Mouse (Mus musculus) heart, adult 2 months (tissue): ENCODE data around the gene Crtc1. TPM values are rescaled to one million over a fixed set of nuclear protein-coding genes. Genes with fewer than 3 reads are reported as not detected.

Source experiments
- DNase-seq, 2 experiments: peaks; one replicate each; pipeline ENCODE4 v3.0.0; 2021
- H3K27ac ChIP-seq: fragments of 200-600 bp; 2 replicates; pipeline ENCODE4 v1.8.1; 2022
- H3K27me3 ChIP-seq: fragments of 200-500 bp; 2 replicates; pipeline ENCODE4 v1.6.1; 2012; ENCODE audit warnings: mild to moderate bottlenecking, low read length, inconsistent platforms, mixed read lengths; ENCODE audit not compliant: control insufficient read depth, insufficient read depth
- H3K36me3 ChIP-seq: fragments of 200-500 bp; 2 replicates; pipeline ENCODE4 v1.6.1; 2012; ENCODE audit warnings: low read length, inconsistent platforms; ENCODE audit not compliant: control insufficient read depth, insufficient read depth
- H3K4me1 ChIP-seq: fragments of 200-500 bp; 2 replicates; pipeline ENCODE4 v1.6.1; 2011; ENCODE audit warnings: low read length; ENCODE audit not compliant: control insufficient read depth, insufficient read depth
- H3K4me3 ChIP-seq: fragments of 200-600 bp; 2 replicates; pipeline ENCODE4 v1.8.1; 2022
- H3K79me2 ChIP-seq: fragments of 200-500 bp; replicated peaks from 2 replicates; pipeline ENCODE4 v1.6.1; 2012; ENCODE audit warnings: mild to moderate bottlenecking, inconsistent platforms, low read length, moderate library complexity, mixed read lengths; ENCODE audit not compliant: control insufficient read depth, insufficient read depth
- H3K9ac ChIP-seq: fragments of 200-500 bp; 2 replicates; pipeline ENCODE4 v1.6.1; 2012; ENCODE audit warnings: low read depth, mild to moderate bottlenecking, control low read depth, inconsistent platforms, low read length, mixed read lengths
- CTCF ChIP-seq: fragments of 200-600 bp; IDR thresholded peaks from 2 replicates; pipeline ENCODE4 v1.8.1; 2022; ENCODE audit warnings: antibody characterized with exemption, mild to moderate bottlenecking, moderate library complexity
- EP300 ChIP-seq: fragments of 200-500 bp; IDR thresholded peaks from 2 replicates; pipeline ENCODE4 v1.6.1; 2011; ENCODE audit warnings: low read depth, low read length, control low read depth; ENCODE audit not compliant: insufficient read depth
- POLR2A ChIP-seq: fragments of 200-500 bp; IDR thresholded peaks from 2 replicates; pipeline ENCODE4 v1.6.1; 2011; ENCODE audit warnings: mild to moderate bottlenecking, low read depth, low read length, control low read depth; ENCODE audit not compliant: insufficient read depth
- WGBS: fragments of 180-500 bp; shearing (Covaris S2); methylation state at CpG from one replicate; pipeline ENCODE4 v1.1.7; 2018; 5-methylcytosine and 5-hydroxymethylcytosine counted together
- intact Hi-C: fragments of 180-260 bp; cut with DNase I; formaldehyde crosslinking; loops from one replicate; pipeline ENCODE4 v1.15.1; 2025
- long read RNA-seq: library from polyadenylated mRNA; stranded (forward); transcript quantifications from one replicate; pipeline ENCODE4 v2.0.0, GENCODE M21; 2021
- polyA plus RNA-seq: library from polyadenylated mRNA; depleted of rRNA; stranded (reverse); fragments of >200 nt; gene quantifications from 2 replicates; pipeline ENCODE4 v1.2.3, GENCODE M21; 2012; rRNA removed
- total RNA-seq, 2 experiments: library from RNA; stranded (reverse); gene quantifications; 2 replicates each; pipeline ENCODE4 v1.2.3; 2021

Gene Crtc1
- total RNA-seq: 1 to 10 TPM; 7.4 to 8.1 TPM
- 13.7 and 14.9 TPM in 2 replicates for polyA plus RNA-seq
- long read RNA-seq, full-length matches to known transcripts: 2 of 6 reads
- long read RNA-seq, partial matches to known transcripts: 2 of 6 reads
- long read RNA-seq, other reads (novel, unspliced or antisense): 2 of 6 reads

- DNase-seq: peak; percentile 99
- Histone ChIP-seq H3K4me1 (peaks cover 3% of the 10 kb centered on the region), H3K27ac (peak within 1 kb of the TSS; percentile 76), H3K4me3 (peak within 1 kb of the TSS; percentile 76), H3K27me3 (no peaks in the 10 kb centered on the region), H3K9ac (peak within 1 kb of the TSS; percentile 74), H3K79me2 (peaks cover 7% of the 10 kb centered on the region; the same call in 1 of the 2 replicates), H3K36me3 (no peaks in the 10 kb centered on the region)
- intact Hi-C loops: loop anchor here (2.0 to 5.0 kb wide), 3 partner anchors 38 to 64 kb away; partner anchors contain the start of gene Klhl26
- WGBS: 1% methylated on average over 65 of the region's 70 CpGs
- 0 out of 2 replicates have a peak, but pooled peaks have one; percentile 6 for TF ChIP-seq CTCF
- TF ChIP-seq EP300: no peak
- peak; percentile 79 for TF ChIP-seq POLR2A
Observed at GRCm38 (mm10) chr8:70439055-70439847, at the start of gene Crtc1. Gene Crtc1, minus strand, starts transcription at chr8:70439579.

GRCm38 (mm10) chr8:70488931-70489470, 49.6 kb upstream of the Crtc1 start:
- WGBS: 9% methylated on average over 14 of the region's 14 CpGs
- no peak overlapping the region for H3K27ac ChIP-seq
- H3K79me2 ChIP-seq: no peaks in the 10 kb centered on the region
- H3K27me3 ChIP-seq: peaks cover 33% of the 10 kb centered on the region
- peaks cover 6% of the 10 kb centered on the region for H3K4me1 ChIP-seq
- TF ChIP-seq POLR2A (no peak), EP300 (no peak), CTCF (no peak)
- no peaks in the 10 kb centered on the region for H3K36me3 ChIP-seq
- no peak overlapping the region for H3K9ac ChIP-seq
- intact Hi-C loops: no loop called here
- H3K4me3 ChIP-seq: peak overlapping the region; percentile 39
- no peak for DNase-seq

GRCm38 (mm10) chr8:70487993-70488796, 48.8 kb upstream of the Crtc1 start:
- peak overlapping the region; percentile 23; the same call in 1 of the 2 replicates for H3K9ac ChIP-seq
- TF ChIP-seq CTCF: no peak
- no peak for TF ChIP-seq EP300
- TF ChIP-seq POLR2A: no peak
- WGBS: 6% methylated on average over 55 of the region's 55 CpGs
- H3K4me1 ChIP-seq: peaks cover 6% of the 10 kb centered on the region
- peak overlapping the region; percentile 47 for H3K4me3 ChIP-seq
- H3K36me3 ChIP-seq: no peaks in the 10 kb centered on the region
- no peak for DNase-seq
- H3K27me3 ChIP-seq: peaks cover 25% of the 10 kb centered on the region
- no peaks in the 10 kb centered on the region for H3K79me2 ChIP-seq
- H3K27ac ChIP-seq: no peak overlapping the region
- intact Hi-C loops: no loop called here

GRCm38 (mm10) chr8:70486941-70487520, 47.7 kb upstream of the Crtc1 start, which contains the start of gene Tmem59l:
Gene Tmem59l, minus strand, starts transcription at chr8:70487358.
- Histone ChIP-seq H3K27me3 (peaks cover 17% of the 10 kb centered on the region), H3K36me3 (no peaks in the 10 kb centered on the region), H3K79me2 (no peaks in the 10 kb centered on the region), H3K4me3 (peak within 1 kb of the TSS; percentile 47), H3K27ac (no peak within 1 kb of the TSS), H3K4me1 (peaks cover 6% of the 10 kb centered on the region), H3K9ac (no peak within 1 kb of the TSS)
- intact Hi-C loops: no loop called here
- WGBS: 6% methylated on average over 33 of the region's 33 CpGs
- no peak for DNase-seq
- TF ChIP-seq POLR2A: no peak
- no peak for TF ChIP-seq CTCF
- no peak for TF ChIP-seq EP300

- 53% methylated on average over 7 of the region's 7 CpGs for WGBS
- no peak overlapping the region for H3K27ac ChIP-seq
- no peaks in the 10 kb centered on the region for H3K36me3 ChIP-seq
- intact Hi-C loops: no loop called here
- peaks cover 17% of the 10 kb centered on the region for H3K27me3 ChIP-seq
- H3K9ac ChIP-seq: no peak overlapping the region
- no peak for DNase-seq
- H3K4me3 ChIP-seq: no peak overlapping the region
- no peak for TF ChIP-seq POLR2A
- TF ChIP-seq EP300: no peak
- H3K79me2 ChIP-seq: no peaks in the 10 kb centered on the region
- peaks cover 6% of the 10 kb centered on the region for H3K4me1 ChIP-seq
Observed at GRCm38 (mm10) chr8:70486191-70486681, 46.9 kb upstream of the Crtc1 start.
